Mouse (Mus musculus): ENCODE measurements around the gene Klrb1.

- TF ChIP-seq MAZ (IDR thresholded peaks at IDR 0.05; ENCODE audit: low read depth, low read length) (no peak), POLR2AphosphoS2 (IDR thresholded peaks at IDR 0.05; ENCODE audit: low read depth, low read length) (no peak), CTCF (conservative IDR thresholded peaks at IDR 0.05 in 1 of 2, IDR thresholded peaks at IDR 0.05 in 1 of 2; ENCODE audit: low read depth in 2 of 2, low read length in 2 of 2) (no peak), POLR2A (IDR thresholded peaks at IDR 0.05; ENCODE audit: low read depth, low read length) (no peak), MAFK (IDR thresholded peaks at IDR 0.05; ENCODE audit: insufficient replicate concordance, low read length) (no peak)
These were observed 43.3 kb downstream of the Klrb1 start for GRCm38 (mm10) chr6:128679574-128679973.

Data from CH12.LX (cell line).